Mouse (Mus musculus) stomach, embryonic 16.5 days (tissue): Measurements from ENCODE around the gene Cox10. TPM values are rescaled to one million over a fixed set of nuclear protein-coding genes. Genes with fewer than 3 reads are reported as not detected.

ENCODE experiments used
- ATAC-seq: fragments of 200-750 bp; cut with Nextera tagmentation; 2 replicates; pipeline ENCODE4 v1.8.0; 2017; ENCODE audit warnings: moderate number of reproducible peaks, moderate TSS enrichment; ENCODE audit not compliant: insufficient read depth, low FRiP score
- H3K27ac ChIP-seq: fragments of 300-500 bp; sonication (generic); 2 replicates; pipeline ENCODE4 v1.5.1; 2014; ENCODE audit warnings: low read length
- H3K27me3 ChIP-seq: fragments of 300-500 bp; sonication (generic); 2 replicates; pipeline ENCODE4 v1.6.1; 2014; ENCODE audit warnings: low read length, control low read depth, mixed read lengths; ENCODE audit not compliant: control insufficient read depth, insufficient read depth
- H3K36me3 ChIP-seq: fragments of 300-500 bp; sonication (generic); 2 replicates; pipeline ENCODE4 v1.6.1; 2014; ENCODE audit warnings: low read length; ENCODE audit not compliant: control insufficient read depth, insufficient read depth
- H3K4me1 ChIP-seq: fragments of 300-500 bp; sonication (generic); 2 replicates; pipeline ENCODE4 v1.6.1; 2014; ENCODE audit warnings: low read length, control low read depth, mixed read lengths; ENCODE audit not compliant: control insufficient read depth, insufficient read depth
- H3K4me2 ChIP-seq: fragments of 300-500 bp; sonication (generic); 2 replicates; pipeline ENCODE4 v1.6.1; 2014; ENCODE audit warnings: low read depth, low read length, mixed read lengths
- H3K4me3 ChIP-seq: fragments of 300-500 bp; sonication (generic); replicated peaks from 2 replicates; pipeline ENCODE4 v1.5.1; 2014; ENCODE audit warnings: mild to moderate bottlenecking, low read length
- H3K9ac ChIP-seq: fragments of 300-500 bp; sonication (generic); 2 replicates; pipeline ENCODE4 v1.6.1; 2014; ENCODE audit warnings: low read length
- H3K9me3 ChIP-seq: fragments of 300-500 bp; sonication (generic); replicated peaks from 2 replicates; pipeline ENCODE4 v1.6.1; 2016; ENCODE audit warnings: low read length, control low read depth; ENCODE audit not compliant: control insufficient read depth
- WGBS: fragments of 180-500 bp; shearing (Covaris S2); extraction: QIAGEN DNeasy Blood & Tissue Kit; methylation state at CpG from one replicate; pipeline ENCODE4 v1.1.7; 2014; 5-methylcytosine and 5-hydroxymethylcytosine counted together
- polyA plus RNA-seq: library from polyadenylated mRNA; unstranded; fragments of >200 nt; fragmentation: Nextera tagmentation; extraction: Ambion mirVana; gene quantifications from 2 replicates; pipeline ENCODE4 v1.2.1, GENCODE M21; 2015

The Cox10 gene
- polyA plus RNA-seq, 1 experiment from 2014 or later, result 23.7 TPM

DNA sequence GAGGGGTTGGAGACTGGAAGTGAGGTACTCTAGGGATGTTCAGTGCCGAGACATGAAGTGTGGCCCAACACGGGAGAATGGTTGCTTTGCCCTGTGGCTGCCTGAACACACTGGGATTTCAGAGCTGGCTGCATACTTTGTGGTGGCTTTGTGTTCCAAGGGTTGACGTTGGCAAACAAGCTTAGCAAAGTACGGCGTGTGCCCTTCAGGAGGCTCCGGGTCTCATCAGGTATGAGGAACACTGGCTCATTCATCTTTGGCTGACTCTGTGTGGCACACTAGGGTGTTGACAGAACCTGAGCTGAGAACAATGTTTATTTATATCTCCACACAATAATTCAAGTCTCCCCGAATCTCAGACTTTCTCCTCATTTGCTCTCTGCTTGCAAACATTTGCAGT is 11.9 kb upstream of the Cox10 start:
- Histone ChIP-seq H3K36me3 (no peaks in the 10 kb centered on the region), H3K4me2 (no peak overlapping the region), H3K4me3 (no peak overlapping the region), H3K27ac (no peak overlapping the region), H3K27me3 (no peaks in the 10 kb centered on the region), H3K9me3 (no peaks in the 10 kb centered on the region), H3K9ac (no peak overlapping the region), H3K4me1 (no peaks in the 10 kb centered on the region)
- no peak for ATAC-seq
- WGBS, result 56% methylated on average over 7 of the region's 7 CpGs

DNA sequence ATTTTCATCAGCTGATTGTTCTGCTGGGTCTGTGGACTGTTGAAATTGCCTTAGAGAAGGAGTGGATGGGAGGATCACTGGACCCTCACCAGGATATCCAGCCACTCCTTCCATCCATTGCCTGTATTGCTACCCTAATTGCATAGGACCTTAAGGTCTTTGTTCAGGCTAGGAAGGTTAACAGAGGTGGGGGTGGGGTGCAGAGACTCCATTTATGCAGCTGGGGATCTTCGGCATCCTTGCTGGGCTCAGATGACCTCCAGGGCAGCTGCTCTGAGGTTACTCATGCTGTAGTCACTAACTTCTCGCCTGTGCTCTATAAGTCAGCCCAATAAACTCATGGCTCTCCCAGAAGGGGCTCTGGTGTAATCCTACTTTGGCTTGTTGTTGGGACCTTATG is 10.4 kb upstream of the Cox10 start:
- no peaks in the 10 kb centered on the region for H3K4me1 ChIP-seq
- H3K36me3 ChIP-seq, result no peaks in the 10 kb centered on the region
- no peak overlapping the region for H3K27ac ChIP-seq
- no peaks in the 10 kb centered on the region for H3K9me3 ChIP-seq
- no peaks in the 10 kb centered on the region for H3K27me3 ChIP-seq
- no peak overlapping the region for H3K4me3 ChIP-seq
- no peak for ATAC-seq
- no peak overlapping the region for H3K9ac ChIP-seq
- WGBS, result 50% methylated on average over 2 of the region's 2 CpGs
- H3K4me2 ChIP-seq, result no peak overlapping the region

DNA sequence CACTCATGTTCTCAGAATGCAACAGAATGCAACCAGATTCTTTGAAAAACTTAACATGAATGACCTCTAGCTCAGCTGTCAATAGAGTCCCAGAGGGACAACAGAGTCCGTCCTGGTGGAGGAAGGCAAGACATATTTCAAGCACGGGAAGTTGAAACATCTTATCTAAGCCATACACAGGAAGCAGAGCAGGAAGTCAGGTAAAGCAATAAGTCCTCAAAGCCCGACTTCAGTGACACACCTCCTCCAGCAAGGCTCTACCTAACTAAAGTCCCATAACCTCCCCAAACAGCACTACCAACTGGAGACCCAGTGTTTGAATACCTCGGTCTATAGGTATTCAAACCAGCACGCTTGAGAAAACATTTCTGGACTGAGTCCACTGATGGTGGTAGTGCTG is 6.6 kb upstream of the Cox10 start:
- Histone ChIP-seq H3K4me1 (no peaks in the 10 kb centered on the region), H3K9me3 (no peaks in the 10 kb centered on the region), H3K4me2 (no peak overlapping the region), H3K4me3 (no peak overlapping the region), H3K27me3 (no peaks in the 10 kb centered on the region), H3K27ac (no peak overlapping the region), H3K36me3 (no peaks in the 10 kb centered on the region; the same call in 1 of the 2 replicates), H3K9ac (no peak overlapping the region)
- no peak for ATAC-seq
- WGBS, result 80% methylated on average over 5 of the region's 5 CpGs

DNA sequence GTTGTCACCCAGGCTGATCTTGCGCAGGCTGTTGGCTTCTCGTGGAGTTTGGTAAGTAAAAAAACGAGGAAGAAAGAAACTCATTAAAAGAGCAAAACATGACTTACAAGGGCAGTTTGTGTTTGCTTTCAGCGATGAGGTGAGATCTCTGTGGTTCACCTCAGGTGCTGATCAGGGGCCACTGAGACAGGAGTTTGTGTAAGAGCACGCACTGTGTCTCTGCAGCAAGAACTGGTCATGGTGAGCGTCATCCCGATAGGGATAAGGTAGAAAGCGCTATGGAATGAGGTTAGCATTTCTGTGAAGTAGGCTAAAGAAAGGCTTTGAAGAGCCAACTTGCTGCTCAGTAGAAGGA is 436 bp upstream of the Cox10 start:
- Histone ChIP-seq H3K4me1 (peaks cover 10% of the 10 kb centered on the region), H3K9me3 (no peaks in the 10 kb centered on the region), H3K36me3 (no peaks in the 10 kb centered on the region; the same call in 1 of the 2 replicates), H3K27me3 (no peaks in the 10 kb centered on the region), H3K4me2 (peak overlapping the region; percentile 87), H3K4me3 (peak overlapping the region; percentile 78), H3K27ac (peak overlapping the region; percentile 94), H3K9ac (peak overlapping the region; percentile 94)
- no peak for ATAC-seq
- under 1% methylated on average over 8 of the region's 8 CpGs for WGBS

DNA sequence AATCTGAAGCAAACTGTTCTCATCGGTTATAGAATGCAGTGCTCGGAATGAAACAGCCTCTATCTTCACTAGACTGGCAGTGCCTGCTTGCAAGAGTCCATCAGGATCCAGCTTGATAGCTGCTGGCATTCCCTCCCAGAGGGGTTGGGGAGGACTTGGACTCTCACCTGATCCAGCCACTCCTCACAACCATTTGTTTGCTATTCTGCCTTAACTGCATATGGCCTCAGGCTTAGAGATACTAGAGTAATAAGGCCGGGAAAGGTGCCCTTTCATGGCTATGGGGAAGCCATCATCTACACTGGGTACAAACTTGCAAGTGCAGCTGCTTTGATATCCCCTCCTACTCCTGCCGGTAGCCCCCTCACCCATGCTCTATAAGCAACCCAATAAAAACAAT is 3.1 kb downstream of the Cox10 start:
- WGBS, result 90% methylated on average over 4 of the region's 4 CpGs
- no peaks in the 10 kb centered on the region for H3K27me3 ChIP-seq
- no peak for ATAC-seq
- H3K4me2 ChIP-seq, result no peak overlapping the region
- H3K9me3 ChIP-seq, result no peaks in the 10 kb centered on the region
- no peak overlapping the region for H3K27ac ChIP-seq
- peaks cover 10% of the 10 kb centered on the region for H3K4me1 ChIP-seq
- no peaks in the 10 kb centered on the region for H3K36me3 ChIP-seq
- no peak overlapping the region for H3K9ac ChIP-seq
- H3K4me3 ChIP-seq, result no peak overlapping the region

DNA sequence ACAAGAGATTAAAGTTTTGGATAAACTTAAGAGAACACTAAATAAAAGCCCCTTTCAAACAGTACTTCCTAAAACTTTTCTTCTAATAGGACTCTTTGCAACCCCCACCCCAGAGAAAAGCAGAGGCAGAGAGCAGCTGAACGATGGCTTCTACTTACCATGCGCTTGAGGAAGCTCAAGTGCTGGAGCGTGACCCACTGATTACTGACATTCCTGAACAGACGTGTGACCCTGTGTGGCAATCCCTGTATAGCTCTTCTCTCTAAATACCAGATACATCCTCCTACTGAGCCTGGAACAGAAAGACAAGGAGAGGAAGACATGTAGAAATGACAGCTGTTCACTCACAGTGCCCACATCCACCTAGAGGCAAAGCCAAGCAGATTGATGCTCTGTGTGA is 5.9 kb downstream of the Cox10 start:
- no peak for ATAC-seq
- WGBS, result 76% methylated on average over 4 of the region's 4 CpGs
- no peaks in the 10 kb centered on the region for H3K27me3 ChIP-seq
- H3K9me3 ChIP-seq, result no peaks in the 10 kb centered on the region
- 0 out of 2 replicates have a peak, but pooled peaks cover under 1% of the 10 kb centered on the region for H3K4me1 ChIP-seq
- H3K27ac ChIP-seq, result no peak overlapping the region
- no peak overlapping the region for H3K4me3 ChIP-seq
- H3K9ac ChIP-seq, result no peak overlapping the region
- H3K36me3 ChIP-seq, result no peaks in the 10 kb centered on the region
- no peak overlapping the region for H3K4me2 ChIP-seq

DNA sequence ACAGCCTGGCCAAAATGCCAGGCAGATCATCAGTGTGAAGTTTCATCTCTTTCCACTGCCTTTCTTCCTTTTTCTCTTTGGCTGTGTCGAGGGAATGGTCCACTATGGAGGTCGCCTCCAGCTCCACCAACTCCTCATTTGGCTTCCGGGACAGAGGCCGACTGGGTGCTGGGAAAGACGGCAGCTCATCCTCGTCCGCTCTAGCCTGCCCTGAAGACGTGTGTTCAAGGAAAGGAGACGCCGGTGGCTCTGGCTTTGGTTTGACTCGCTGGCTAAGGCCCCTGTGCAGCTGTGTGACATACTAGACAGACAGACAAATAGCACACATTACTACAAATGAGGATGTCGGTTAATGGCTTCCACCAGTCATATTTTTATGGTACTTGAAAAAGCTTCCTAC is 7.7 kb downstream of the Cox10 start:
- no peaks in the 10 kb centered on the region for H3K9me3 ChIP-seq
- H3K36me3 ChIP-seq, result no peaks in the 10 kb centered on the region
- H3K4me3 ChIP-seq, result no peak overlapping the region
- no peaks in the 10 kb centered on the region for H3K27me3 ChIP-seq
- H3K9ac ChIP-seq, result no peak overlapping the region
- H3K4me1 ChIP-seq, result no peaks in the 10 kb centered on the region
- WGBS, result 92% methylated on average over 12 of the region's 12 CpGs
- ATAC-seq, result no peak
- H3K4me2 ChIP-seq, result no peak overlapping the region
- no peak overlapping the region for H3K27ac ChIP-seq

DNA sequence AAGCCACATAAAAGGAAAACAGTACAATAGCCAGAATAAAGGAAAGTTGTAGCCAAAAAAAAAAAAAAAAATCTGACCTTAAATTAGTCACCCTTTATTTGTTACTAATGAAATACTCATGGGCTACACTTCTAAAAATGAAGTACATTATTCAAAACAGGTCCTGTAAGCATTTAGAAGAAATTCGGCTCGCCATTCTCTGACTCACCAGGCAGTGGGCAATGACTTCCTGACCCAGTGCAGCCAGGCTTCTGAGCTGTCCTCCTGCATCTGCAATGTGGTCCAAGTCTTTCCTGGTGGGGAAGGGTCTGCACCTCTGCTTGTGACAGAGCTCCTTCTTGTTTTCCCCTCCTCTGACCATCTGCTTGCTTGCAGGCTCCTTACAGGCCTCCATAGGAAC is 13.3 kb downstream of the Cox10 start:
- 89% methylated on average over 2 of the region's 2 CpGs for WGBS
- no peaks in the 10 kb centered on the region for H3K4me1 ChIP-seq
- ATAC-seq, result no peak

DNA sequence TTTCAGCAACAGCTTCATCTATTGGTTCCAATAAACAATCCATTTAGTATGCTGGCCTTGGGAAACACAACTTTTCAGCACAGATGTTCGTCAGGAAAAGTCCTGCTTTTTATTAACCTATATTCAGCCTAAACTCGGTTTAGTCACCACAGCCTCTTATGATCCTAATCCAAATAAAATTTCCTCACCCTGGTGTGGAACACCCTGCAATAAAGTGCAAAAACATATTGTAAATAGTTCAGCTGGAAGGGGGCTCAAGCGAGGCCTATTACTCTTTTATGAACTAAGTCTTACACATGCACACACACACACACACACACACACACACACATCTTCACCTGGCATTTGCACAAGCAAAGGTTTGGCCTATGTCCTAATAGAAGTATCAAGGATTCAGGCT is 16.1 kb downstream of the Cox10 start:
- Histone ChIP-seq H3K4me2 (no peak overlapping the region), H3K4me3 (no peak overlapping the region), H3K27me3 (no peaks in the 10 kb centered on the region), H3K9ac (no peak overlapping the region), H3K9me3 (no peaks in the 10 kb centered on the region), H3K36me3 (no peaks in the 10 kb centered on the region), H3K4me1 (no peaks in the 10 kb centered on the region), H3K27ac (no peak overlapping the region)
- no peak for ATAC-seq
- 62% methylated on average over 3 of the region's 3 CpGs for WGBS

More for the DNA sequence above, 13.3 kb downstream of the Cox10 start:
- Histone ChIP-seq H3K27me3 (no peaks in the 10 kb centered on the region), H3K27ac (no peak overlapping the region), H3K9ac (no peak overlapping the region), H3K4me3 (no peak overlapping the region), H3K4me2 (no peak overlapping the region), H3K36me3 (no peaks in the 10 kb centered on the region), H3K9me3 (no peaks in the 10 kb centered on the region)

DNA sequence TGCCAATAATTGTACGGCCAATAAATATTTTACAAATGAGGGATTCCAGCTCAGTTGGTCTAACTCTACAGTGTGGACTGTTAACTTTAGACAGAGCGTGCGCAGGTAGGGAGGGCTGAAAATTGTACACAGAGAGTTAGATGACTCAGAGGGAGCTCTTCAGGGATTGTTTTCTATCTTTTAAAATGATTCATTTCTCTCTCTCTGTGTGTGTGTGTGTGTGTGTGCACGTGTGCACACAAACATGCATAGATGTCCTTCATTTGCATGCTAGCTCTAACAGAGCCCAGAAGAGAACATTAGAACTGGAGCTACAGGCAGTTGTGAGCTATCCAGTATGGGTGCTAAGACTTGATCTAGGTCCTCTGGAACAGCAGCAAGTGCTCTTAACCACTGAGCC is 17.0 kb downstream of the Cox10 start:
- 95% methylated on average over 4 of the region's 4 CpGs for WGBS
- no peaks in the 10 kb centered on the region for H3K36me3 ChIP-seq
- ATAC-seq, result no peak

More for the DNA sequence above, 17.0 kb downstream of the Cox10 start:
- H3K27ac ChIP-seq, result no peak overlapping the region
- no peak overlapping the region for H3K4me3 ChIP-seq
- no peaks in the 10 kb centered on the region for H3K4me1 ChIP-seq
- no peak overlapping the region for H3K4me2 ChIP-seq
- no peak overlapping the region for H3K9ac ChIP-seq
- no peaks in the 10 kb centered on the region for H3K27me3 ChIP-seq
- no peaks in the 10 kb centered on the region for H3K9me3 ChIP-seq
